Mouse (Mus musculus) CH12.LX (cell line): ENCODE data around the gene Psmd9. TPM values are rescaled to one million over a fixed set of nuclear protein-coding genes. Genes with fewer than 3 reads are reported as not detected.

Source experiments
- DNase-seq: peaks from one replicate; pipeline ENCODE4 v3.0.0-alpha.2; 2013; ENCODE audit errors: extremely low read depth
- H3K27ac ChIP-seq: 2 replicates; pipeline ENCODE4 v1.5.1; 2012; ENCODE audit warnings: low read depth, mild to moderate bottlenecking, control low read depth, moderate library complexity; ENCODE audit not compliant: insufficient read depth
- H3K27me3 ChIP-seq: replicated peaks from 2 replicates; pipeline ENCODE3; 2012; ENCODE audit warnings: inconsistent platforms
- H3K36me3 ChIP-seq, 2 experiments: replicated peaks in 1 of 2; 2 replicates each; pipeline versions ENCODE3 to v1.6.1; 2012; ENCODE audit warnings: inconsistent platforms in 1 of 2, low read length in 1 of 2, mild to moderate bottlenecking in 1 of 2, mixed read lengths in 1 of 2, moderate library complexity in 1 of 2; ENCODE audit not compliant: control insufficient read depth in 1 of 2, insufficient read depth in 1 of 2
- H3K4me1 ChIP-seq, 2 experiments: 2 replicates each; pipeline ENCODE4 v1.6.1; 2012; ENCODE audit warnings: inconsistent platforms in 1 of 2, moderate library complexity in 1 of 2; ENCODE audit not compliant: insufficient read depth in 2 of 2, control insufficient read depth in 1 of 2
- H3K4me2 ChIP-seq: 2 replicates; pipeline ENCODE4 v1.6.1; 2012; ENCODE audit warnings: low read depth, mild to moderate bottlenecking, control low read depth; ENCODE audit not compliant: poor library complexity, insufficient read depth, severe bottlenecking
- H3K4me3 ChIP-seq, 3 experiments: fragments of 150-350 bp in 1 of 3; sonication (generic) in 1 of 3; replicated peaks in 1 of 3; 2 replicates each; pipeline versions ENCODE3 to v1.5.1; 2011 to 2012; ENCODE audit warnings: low read depth in 2 of 3, low read length in 2 of 3, mild to moderate bottlenecking in 2 of 3, moderate library complexity in 2 of 3, control low read depth in 1 of 3, improper control_type of control experiment in 1 of 3, inconsistent platforms in 1 of 3, mixed read lengths in 1 of 3; ENCODE audit not compliant: poor library complexity in 1 of 3
- H3K79me2 ChIP-seq: replicated peaks from 2 replicates; pipeline ENCODE4 v1.6.1; 2012; ENCODE audit warnings: mild to moderate bottlenecking, moderate library complexity; ENCODE audit not compliant: control insufficient read depth, poor library complexity, insufficient read depth, severe bottlenecking; ENCODE audit errors: extremely low read depth
- H3K9ac ChIP-seq: 2 replicates; pipeline ENCODE4 v1.6.1; 2012; ENCODE audit warnings: low read depth, mild to moderate bottlenecking, control low read depth, moderate library complexity; ENCODE audit not compliant: insufficient read depth
- H3K9me3 ChIP-seq: replicated peaks from 2 replicates; pipeline ENCODE3; 2012; ENCODE audit warnings: low read length, inconsistent platforms, mixed read lengths
- CHD2 ChIP-seq: IDR thresholded peaks from 2 replicates; pipeline ENCODE4 v1.6.1; 2011; ENCODE audit warnings: low read length, improper control_type of control experiment
- CTCF ChIP-seq, 2 experiments: IDR thresholded peaks in 1 of 2; conservative IDR thresholded peaks in 1 of 2; 2 replicates each; pipeline ENCODE4 v1.5.1; 2011 to 2012; ENCODE audit warnings: low read depth in 2 of 2, low read length in 2 of 2, improper control_type of control experiment in 1 of 2, inconsistent platforms in 1 of 2, mild to moderate bottlenecking in 1 of 2, moderate library complexity in 1 of 2
- E2F4 ChIP-seq: IDR thresholded peaks from 2 replicates; pipeline ENCODE4 v1.6.1; 2011; ENCODE audit warnings: low read depth, low read length, improper control_type of control experiment; ENCODE audit not compliant: insufficient replicate concordance
- ELF1 ChIP-seq: IDR thresholded peaks from 2 replicates; pipeline ENCODE4 v1.6.1; 2014; ENCODE audit warnings: low read depth, mild to moderate bottlenecking, inconsistent platforms, low read length, improper control_type of control experiment
- EP300 ChIP-seq: IDR thresholded peaks from 2 replicates; pipeline ENCODE4 v1.6.1; 2011; ENCODE audit warnings: low read length, improper control_type of control experiment
- ETS1 ChIP-seq: conservative IDR thresholded peaks from 2 replicates; pipeline ENCODE4 v1.6.1; 2012; ENCODE audit warnings: low read depth, mild to moderate bottlenecking, inconsistent platforms, low read length, improper control_type of control experiment, moderate library complexity
- GABPA ChIP-seq: IDR thresholded peaks from 2 replicates; pipeline ENCODE4 v1.6.1; 2012; ENCODE audit warnings: low read depth, low read length, improper control_type of control experiment, inconsistent platforms; ENCODE audit not compliant: insufficient replicate concordance
- IRF4 ChIP-seq: IDR thresholded peaks from 2 replicates; pipeline ENCODE4 v1.6.1; 2014; ENCODE audit warnings: low read depth, mild to moderate bottlenecking, inconsistent platforms, low read length, improper control_type of control experiment
- KAT2A ChIP-seq: IDR thresholded peaks from 2 replicates; pipeline ENCODE4 v1.6.1; 2012; ENCODE audit warnings: low read length, improper control_type of control experiment, inconsistent platforms; ENCODE audit not compliant: insufficient replicate concordance
- MAFK ChIP-seq: IDR thresholded peaks from 2 replicates; pipeline ENCODE4 v1.6.1; 2011; ENCODE audit warnings: low read length, improper control_type of control experiment; ENCODE audit not compliant: insufficient replicate concordance
- MAX ChIP-seq: IDR thresholded peaks from 2 replicates; pipeline ENCODE4 v1.6.1; 2011; ENCODE audit warnings: low read length, improper control_type of control experiment
- MAZ ChIP-seq: IDR thresholded peaks from 2 replicates; pipeline ENCODE4 v1.6.1; 2012; ENCODE audit warnings: low read depth, mild to moderate bottlenecking, inconsistent platforms, low read length, improper control_type of control experiment, moderate library complexity
- MEF2A ChIP-seq: IDR thresholded peaks from 2 replicates; pipeline ENCODE4 v1.6.1; 2014; ENCODE audit warnings: low read depth, mild to moderate bottlenecking, inconsistent platforms, low read length, improper control_type of control experiment, borderline replicate concordance
- NELFE ChIP-seq: IDR thresholded peaks from 2 replicates; pipeline ENCODE4 v1.6.1; 2011; ENCODE audit warnings: low read depth, low read length, improper control_type of control experiment
- PAX5 ChIP-seq: IDR thresholded peaks from 2 replicates; pipeline ENCODE4 v1.6.1; 2012; ENCODE audit warnings: low read length, inconsistent platforms, mixed read lengths
- RAD21 ChIP-seq: IDR thresholded peaks from 2 replicates; pipeline ENCODE4 v1.6.1; 2011; ENCODE audit warnings: low read depth, mild to moderate bottlenecking, low read length, improper control_type of control experiment, moderate library complexity
- SIN3A ChIP-seq: IDR thresholded peaks from 2 replicates; pipeline ENCODE4 v1.6.1; 2012; ENCODE audit warnings: low read length, improper control_type of control experiment, inconsistent platforms
- SMC3 ChIP-seq: IDR thresholded peaks from 2 replicates; pipeline ENCODE4 v1.6.1; 2011; ENCODE audit warnings: low read depth, low read length, improper control_type of control experiment
- TBP ChIP-seq: conservative IDR thresholded peaks from 2 replicates; pipeline ENCODE4 v1.6.1; 2011; ENCODE audit warnings: low read depth, low read length, improper control_type of control experiment
- TCF12 ChIP-seq: IDR thresholded peaks from 2 replicates; pipeline ENCODE4 v1.6.1; 2014; ENCODE audit warnings: low read depth, mild to moderate bottlenecking, inconsistent platforms, low read length, improper control_type of control experiment
- USF1 ChIP-seq: IDR thresholded peaks from 2 replicates; pipeline ENCODE4 v1.6.1; 2014; ENCODE audit warnings: low read depth, mild to moderate bottlenecking, inconsistent platforms, low read length, improper control_type of control experiment
- ZC3H11A ChIP-seq: IDR thresholded peaks from 2 replicates; pipeline ENCODE4 v1.6.1; 2012; ENCODE audit warnings: low read depth, mild to moderate bottlenecking, inconsistent platforms, low read length, improper control_type of control experiment
- ZMIZ1 ChIP-seq: IDR thresholded peaks from 2 replicates; pipeline ENCODE4 v1.6.1; 2012; ENCODE audit warnings: low read depth, mild to moderate bottlenecking, inconsistent platforms, low read length, improper control_type of control experiment
- dilution Hi-C: fragments of 300-500 bp; cut with MboI; formaldehyde crosslinking; loops from 2 replicates; pipeline ENCODE4 v1.14.3; 2020; ENCODE audit warnings: low sequenced_read_pairs; ENCODE audit not compliant: extremely low pct_unique_long_range_greater_than_20kb, extremely low pct_ligation_motif_present
- in situ Hi-C: fragments of 300-500 bp; cut with MboI; formaldehyde crosslinking; loops from 3 replicates; pipeline ENCODE4 v1.14.3; 2019; ENCODE audit warnings: low sequenced_read_pairs, low pct_ligation_motif_present, low pct_unique_long_range_greater_than_20kb, mixed read lengths
- polyA plus RNA-seq: library from polyadenylated mRNA; unstranded; fragments of >175 nt; gene quantifications from 2 replicates; pipeline ENCODE4 v1.2.1, GENCODE M21; 2012; ENCODE audit warnings: low read depth; ENCODE audit not compliant: insufficient read length
- total RNA-seq, 2 experiments: library from RNA; depleted of rRNA; stranded (reverse); fragments of 300-350 nt in 1 of 2; fragments of >200 nt in 1 of 2; gene quantifications; 2 replicates each; pipeline ENCODE4 v1.2.3; 2012 to 2014

Gene Psmd9
- total and polyA plus RNA-seq, 3 experiments: 30.8 to 38.0 (median 35.5) TPM

GRCm38 (mm10) chr5:123228524-123228922 lies 59.3 kb downstream of the Psmd9 start:
- H3K27me3 ChIP-seq: no peaks in the 10 kb centered on the region
- in situ Hi-C loops: loop anchor here (5.0 kb wide), 1 partner anchor 36 kb away; no protein-coding TSS in a partner anchor
- H3K27ac ChIP-seq: no peak overlapping the region
- no peak for TF ChIP-seq ZMIZ1
- no peak for TF ChIP-seq MAFK
- TF ChIP-seq MAZ: no peak
- no peak for TF ChIP-seq TBP
- no peak for TF ChIP-seq NELFE
- no peak for TF ChIP-seq KAT2A
- no peak for TF ChIP-seq GABPA
- TF ChIP-seq E2F4: no peak
- TF ChIP-seq MAX: no peak
- no peak for TF ChIP-seq ETS1
- TF ChIP-seq EP300: no peak
- no peak for TF ChIP-seq TCF12
- H3K79me2 ChIP-seq: peaks cover 12% of the 10 kb centered on the region; the same call in 1 of the 2 replicates
- peaks cover 0 to 23% of the 10 kb centered on the region in 2 experiments for H3K36me3 ChIP-seq
- dilution Hi-C loops: no loop called here
- peak overlapping the region; percentile 69 to 95 (median 87) for H3K4me3 ChIP-seq
- H3K4me1 ChIP-seq: peaks cover 0 to 22% of the 10 kb centered on the region in 2 experiments; a peak in 3 of 4 replicates
- peak overlapping the region; percentile 83; the same call in 1 of the 2 replicates for H3K4me2 ChIP-seq
- peak; percentile 24 for DNase-seq
- no peaks in the 10 kb centered on the region for H3K9me3 ChIP-seq
- H3K9ac ChIP-seq: peak overlapping the region; percentile 78

- no peaks in the 10 kb centered on the region for H3K9me3 ChIP-seq
- H3K36me3 ChIP-seq: peaks cover 0 to 30% of the 10 kb centered on the region in 2 experiments
- H3K4me2 ChIP-seq: 0 out of 2 replicates have a peak overlapping the region, but pooled peaks have one; percentile 83
- peak overlapping the region in 1 of 3 experiments; percentile 9 for H3K4me3 ChIP-seq
- peak; percentile 48 for DNase-seq
- H3K27me3 ChIP-seq: no peaks in the 10 kb centered on the region
- peaks cover 14% of the 10 kb centered on the region; the same call in 1 of the 2 replicates for H3K79me2 ChIP-seq
- dilution Hi-C loops: no loop called here
- H3K4me1 ChIP-seq: peaks cover 0 to 22% of the 10 kb centered on the region in 2 experiments; a peak in 3 of 4 replicates
- H3K27ac ChIP-seq: no peak overlapping the region
- in situ Hi-C loops: loop anchor here (5.0 kb wide), 1 partner anchor 37 kb away; no protein-coding TSS in a partner anchor
- TF ChIP-seq CHD2 (no peak), SMC3 (no peak), CTCF (conservative IDR thresholded peaks at IDR 0.05 in 1 of 2, IDR thresholded peaks at IDR 0.05 in 1 of 2; ENCODE audit: low read depth in 2 of 2, low read length in 2 of 2) (no peak), ELF1 (no peak), USF1 (no peak), MAX (no peak), IRF4 (no peak), GABPA (no peak), ZC3H11A (no peak), KAT2A (no peak), MEF2A (no peak), NELFE (no peak), RAD21 (no peak), PAX5 (no peak), SIN3A (no peak)
- H3K9ac ChIP-seq: peak overlapping the region; percentile 78; the same call in 1 of the 2 replicates
Observed at GRCm38 (mm10) chr5:123229296-123229695, 60.1 kb downstream of the Psmd9 start.
